Mouse (Mus musculus) heart, embryonic 14.5 days (tissue): ENCODE data around the gene Ankrd13c. TPM values are rescaled to one million over a fixed set of nuclear protein-coding genes. Genes with fewer than 3 reads are reported as not detected.

ENCODE experiments used
- ATAC-seq: fragments of 200-750 bp; cut with Nextera tagmentation; 2 replicates; pipeline ENCODE4 v1.8.0; 2017; ENCODE audit warnings: low read depth, moderate TSS enrichment; ENCODE audit not compliant: insufficient number of reproducible peaks, insufficient read depth, low FRiP score
- H3K27ac ChIP-seq, 2 experiments: fragments of 200-500 bp in 1 of 2; fragments of 300-500 bp in 1 of 2; sonication (generic) in 1 of 2; replicated peaks in 1 of 2; 2 replicates each; pipeline ENCODE4 v1.5.1; 2012 to 2014; ENCODE audit warnings: low read depth in 2 of 2, low read length in 2 of 2, control low read depth in 1 of 2, mild to moderate bottlenecking in 1 of 2, mixed read lengths in 1 of 2; ENCODE audit not compliant: control insufficient read depth in 1 of 2, insufficient read depth in 1 of 2
- H3K27me3 ChIP-seq: fragments of 300-500 bp; sonication (generic); 2 replicates; pipeline ENCODE4 v1.6.1; 2014; ENCODE audit warnings: mild to moderate bottlenecking, low read length, control low read depth; ENCODE audit not compliant: control insufficient read depth, insufficient read depth
- H3K36me3 ChIP-seq: fragments of 300-500 bp; sonication (generic); 2 replicates; pipeline ENCODE4 v1.6.1; 2014; ENCODE audit warnings: mild to moderate bottlenecking, control low read depth, low read length, mixed read lengths; ENCODE audit not compliant: control insufficient read depth, insufficient read depth
- H3K4me1 ChIP-seq, 2 experiments: fragments of 200-500 bp in 1 of 2; fragments of 300-500 bp in 1 of 2; sonication (generic) in 1 of 2; 2 replicates each; pipeline ENCODE4 v1.6.1; 2012 to 2014; ENCODE audit warnings: low read length in 2 of 2, control low read depth in 1 of 2, mixed read lengths in 1 of 2; ENCODE audit not compliant: control insufficient read depth in 2 of 2, insufficient read depth in 2 of 2
- H3K4me2 ChIP-seq: fragments of 300-500 bp; sonication (generic); 2 replicates; pipeline ENCODE4 v1.6.1; 2014; ENCODE audit warnings: mild to moderate bottlenecking, low read length
- H3K4me3 ChIP-seq, 2 experiments: fragments of 200-500 bp in 1 of 2; fragments of 300-500 bp in 1 of 2; sonication (generic) in 1 of 2; 2 replicates each; pipeline ENCODE4 v1.5.1; 2012 to 2014; ENCODE audit warnings: low read length in 2 of 2, mild to moderate bottlenecking in 2 of 2, control low read depth in 1 of 2, low read depth in 1 of 2, moderate library complexity in 1 of 2; ENCODE audit not compliant: control insufficient read depth in 1 of 2, insufficient read depth in 1 of 2
- H3K9ac ChIP-seq: fragments of 300-500 bp; sonication (generic); 2 replicates; pipeline ENCODE4 v1.6.1; 2014; ENCODE audit warnings: mild to moderate bottlenecking, low read length
- H3K9me3 ChIP-seq: fragments of 300-500 bp; sonication (generic); 2 replicates; pipeline ENCODE4 v1.6.1; 2016; ENCODE audit warnings: low read length, control low read depth; ENCODE audit not compliant: control insufficient read depth
- WGBS: fragments of 180-500 bp; shearing (Covaris S2); extraction: QIAGEN DNeasy Blood & Tissue Kit; methylation state at CpG from one replicate; pipeline ENCODE4 v1.1.7; 2014; 5-methylcytosine and 5-hydroxymethylcytosine counted together
- polyA plus RNA-seq: library from polyadenylated mRNA; unstranded; fragments of >200 nt; fragmentation: Nextera tagmentation; extraction: Ambion mirVana; gene quantifications from 2 replicates; pipeline ENCODE4 v1.2.1, GENCODE M21; 2014

Gene Ankrd13c
- polyA plus RNA-seq, 1 experiment from 2014 or later = 29.0 TPM

DNA sequence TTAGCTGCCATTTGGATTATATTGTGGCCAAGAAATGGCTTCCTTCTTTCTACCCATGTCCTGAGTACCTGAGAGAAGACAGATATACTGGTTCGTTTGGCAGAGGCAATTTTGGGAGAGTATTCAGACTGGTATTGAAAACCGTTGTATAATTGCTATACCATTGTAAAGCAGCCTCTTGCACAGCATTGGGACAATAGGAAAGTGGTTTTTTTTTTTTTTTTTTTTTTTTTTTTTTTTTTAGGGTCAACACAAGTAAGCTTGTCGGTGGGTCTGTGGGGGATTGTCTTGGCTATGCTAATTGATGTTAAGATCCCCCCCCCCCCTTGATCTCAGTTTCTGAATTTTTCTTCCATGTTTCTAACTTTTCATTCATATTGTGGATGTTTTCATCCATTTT is 91.1 kb downstream of the Ankrd13c start:
- peaks cover 3% of the 10 kb centered on the region for H3K36me3 ChIP-seq
- 87% methylated on average over 3 of the region's 3 CpGs for WGBS

DNA sequence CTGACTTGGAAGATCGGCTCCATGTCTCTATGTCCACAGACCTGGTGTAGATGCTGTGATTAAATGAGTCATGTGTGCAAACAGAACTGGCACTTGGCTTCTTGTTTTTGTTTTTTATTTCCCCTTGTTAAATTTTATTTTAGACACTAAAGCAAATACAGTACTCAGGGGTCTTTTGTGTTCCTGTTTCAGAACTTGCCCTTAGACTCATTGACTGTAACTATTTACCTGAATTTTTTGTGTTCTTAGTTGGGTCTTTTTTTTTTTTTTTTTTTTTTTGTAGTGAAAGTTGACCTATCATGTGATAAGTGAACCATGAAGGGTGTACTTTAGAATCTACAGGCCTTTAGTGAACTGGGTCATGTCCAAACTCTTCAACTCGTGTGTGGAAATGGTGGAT is 93.7 kb downstream of the Ankrd13c start:
- Histone ChIP-seq H3K36me3 (no peaks in the 10 kb centered on the region), H3K27me3 (no peaks in the 10 kb centered on the region), H3K9ac (no peak overlapping the region), H3K4me3 (no peak overlapping the region), H3K4me2 (no peak overlapping the region), H3K27ac (no peak overlapping the region), H3K4me1 (peaks cover 0 to 3% of the 10 kb centered on the region in 2 experiments; a peak in 2 of 4 replicates), H3K9me3 (no peaks in the 10 kb centered on the region)
- 78% methylated on average over 2 of the region's 2 CpGs for WGBS
- ATAC-seq = no peak

More for the DNA sequence above, 91.1 kb downstream of the Ankrd13c start:
- H3K4me3 ChIP-seq = no peak overlapping the region
- H3K4me2 ChIP-seq = no peak overlapping the region
- H3K4me1 ChIP-seq = peaks cover 3 to 15% of the 10 kb centered on the region in 2 experiments; a peak in 3 of 4 replicates
- H3K27ac ChIP-seq = no peak overlapping the region
- no peaks in the 10 kb centered on the region for H3K9me3 ChIP-seq
- ATAC-seq = no peak
- H3K27me3 ChIP-seq = no peaks in the 10 kb centered on the region
- H3K9ac ChIP-seq = no peak overlapping the region

DNA sequence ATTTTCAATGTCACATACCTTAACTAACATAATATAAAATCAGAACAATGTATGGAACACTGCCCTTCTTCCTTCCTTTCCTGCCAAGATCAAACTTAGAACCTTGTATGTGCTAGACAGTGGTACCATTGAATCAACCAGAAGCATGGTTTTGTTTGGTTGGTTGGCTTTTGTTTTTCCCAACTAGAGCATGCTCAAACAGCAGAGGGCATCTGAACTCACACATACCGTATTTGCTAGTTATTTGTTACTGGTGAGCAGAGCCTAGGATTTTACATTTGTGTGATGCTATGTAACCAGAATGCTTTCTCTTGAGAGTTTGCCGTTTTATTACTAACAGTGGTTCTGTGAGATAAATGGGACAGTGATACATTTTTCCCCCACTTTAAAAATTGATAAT is 102.5 kb downstream of the Ankrd13c start:
- no peak for ATAC-seq
- no peak overlapping the region for H3K4me3 ChIP-seq
- WGBS = 81% methylated on average over 2 of the region's 2 CpGs

More for the DNA sequence above, 102.5 kb downstream of the Ankrd13c start:
- Histone ChIP-seq H3K36me3 (peaks cover 49% of the 10 kb centered on the region), H3K27ac (no peak overlapping the region), H3K27me3 (no peaks in the 10 kb centered on the region), H3K9me3 (no peaks in the 10 kb centered on the region), H3K9ac (no peak overlapping the region), H3K4me2 (no peak overlapping the region), H3K4me1 (no peaks in the 10 kb centered on the region)

Other genes with a start within 250 kb of the Ankrd13c start
- 1.6 TPM in 2 replicates for gene Cth, start 22.2 kb upstream of the Ankrd13c start, polyA plus RNA-seq
- gene Srsf11, start 89.4 kb downstream of the Ankrd13c start, polyA plus RNA-seq = 169 and 182 TPM in 2 replicates
- 40.8 and 41.5 TPM in 2 replicates for gene Lrrc40, start 89.4 kb downstream of the Ankrd13c start, polyA plus RNA-seq